8 mouse cellular contexts compared by ENCODE assay signal in the genomic region with DNA sequence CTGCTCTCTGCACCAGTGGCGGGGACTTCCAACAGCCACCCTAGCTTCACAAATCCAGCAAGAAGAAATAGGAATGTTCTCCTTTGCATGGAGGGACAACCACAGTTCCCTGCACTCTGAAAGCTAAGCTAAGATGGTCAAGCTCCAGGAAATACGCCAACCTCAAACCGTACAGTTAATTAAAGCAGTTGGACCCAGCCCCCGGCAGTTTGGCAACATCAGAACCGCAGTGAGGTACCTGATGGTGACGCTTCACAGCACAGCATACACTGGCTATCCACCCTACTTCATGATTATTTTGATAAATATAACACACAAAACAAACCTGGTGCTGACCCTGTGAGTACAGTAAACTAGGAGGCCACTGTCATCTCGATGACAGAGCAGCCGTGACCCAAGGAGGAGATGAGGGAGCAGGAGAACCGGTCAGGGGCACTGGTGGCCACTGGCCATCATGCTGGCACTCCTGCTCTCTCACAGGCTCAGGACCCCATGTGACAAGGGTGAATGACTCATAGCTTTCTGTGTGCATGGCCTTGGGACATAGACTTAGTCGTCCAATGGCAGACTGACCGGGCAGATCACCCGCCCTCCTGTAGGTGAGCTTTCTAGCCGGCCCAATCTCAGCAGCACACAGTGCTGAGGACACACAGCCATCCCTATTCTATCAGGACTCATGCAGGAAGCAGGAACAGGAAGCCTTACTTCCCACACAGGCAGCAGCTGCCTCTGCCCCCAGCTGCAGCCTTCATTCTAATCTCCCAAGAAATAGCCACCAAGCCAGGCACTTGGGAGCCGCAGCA. TPM values are rescaled to one million over a fixed set of nuclear protein-coding genes. Genes with fewer than 3 reads are reported as not detected.
A peak's percentile ranks its signal among the peaks of the same experiment; 100 is the strongest.
DNase-seq lines count a peak whose midpoint lies in the region; ATAC-seq and TF ChIP-seq lines count a peak whose summit lies in the region.

No protein-coding gene starts in this region.

- no peaks in the 10 kb centered on the region for H3K27me3 ChIP-seq in C2C12 (ENCODE audit: control insufficient read depth, insufficient read depth, insufficient read length)
- H3K27me3 ChIP-seq in hindbrain, embryonic 15.5 days, result no peaks in the 10 kb centered on the region
- H3K27me3 ChIP-seq in liver, embryonic 15.5 days, result no peaks in the 10 kb centered on the region

- H3K79me3 ChIP-seq in C2C12 (ENCODE audit: low read depth), result peaks cover 90% of the 10 kb centered on the region

- H3K4me2 ChIP-seq in hindbrain, embryonic 15.5 days, result no peak overlapping the region
- H3K4me2 ChIP-seq in liver, embryonic 15.5 days, result no peak overlapping the region

- H3K79me2 ChIP-seq in C2C12 (ENCODE audit: control insufficient read depth, insufficient read depth), result peaks cover 100% of the 10 kb centered on the region

- DNase-seq in NIH3T3 (ENCODE audit: low read depth), result peak; percentile 57
- DNase-seq in right cerebral cortex, postnatal 10 days (ENCODE audit: low spot score in 2 of 2), result no peak
- no peak for DNase-seq in frontal cortex, postnatal 25 days (ENCODE audit: low spot score in 2 of 2)
- no peak for DNase-seq in spleen, postnatal 14 days (ENCODE audit: low spot score in 2 of 2)

- TF ChIP-seq POLR2A in embryonic fibroblast, embryonic 13.5 days (IDR thresholded peaks at IDR 0.05; ENCODE audit: low read depth, low read length), result no peak

- H3K4me3 ChIP-seq in C2C12 (ENCODE audit: insufficient read depth, poor library complexity, severe bottlenecking), result no peak overlapping the region
- H3K4me3 ChIP-seq in embryonic fibroblast, embryonic 13.5 days (ENCODE audit: insufficient read depth, low read length), result no peak overlapping the region
- H3K4me3 ChIP-seq in hindbrain, embryonic 15.5 days, result no peak overlapping the region
- H3K4me3 ChIP-seq in liver, embryonic 15.5 days (replicated peaks), result no peak overlapping the region

- H3K4me1 ChIP-seq in embryonic fibroblast, embryonic 13.5 days (ENCODE audit: control insufficient read depth, insufficient read depth, low read length), result peaks cover 55% of the 10 kb centered on the region
- H3K4me1 ChIP-seq in hindbrain, embryonic 15.5 days (replicated peaks), result peaks cover 17% of the 10 kb centered on the region
- peaks cover 48% of the 10 kb centered on the region for H3K4me1 ChIP-seq in liver, embryonic 15.5 days (replicated peaks)

- no peak overlapping the region for H3K9ac ChIP-seq in hindbrain, embryonic 15.5 days
- no peak overlapping the region for H3K9ac ChIP-seq in liver, embryonic 15.5 days

- WGBS in hindbrain, embryonic 15.5 days, result 81% methylated on average over 14 of the region's 14 CpGs
- WGBS in liver, embryonic 15.5 days (ENCODE audit: insufficient replicate concordance), result 72% methylated on average over 14 of the region's 14 CpGs

- peak overlapping the region; percentile 52 for H3ac ChIP-seq in C2C12 (ENCODE audit: control insufficient read depth, insufficient read length, low read depth)

- ATAC-seq in hindbrain, embryonic 15.5 days (ENCODE audit: low FRiP score, low read depth), result no peak
- 0 out of 2 replicates have a peak, but pooled peaks have one; percentile 14 for ATAC-seq in liver, embryonic 15.5 days (ENCODE audit: insufficient read depth)

- peak overlapping the region; percentile 95 for H3K27ac ChIP-seq in embryonic fibroblast, embryonic 13.5 days (ENCODE audit: insufficient read depth, low read length)
- H3K27ac ChIP-seq in hindbrain, embryonic 15.5 days (replicated peaks), result peak overlapping the region; percentile 73
- peak overlapping the region; percentile 55 for H3K27ac ChIP-seq in liver, embryonic 15.5 days (replicated peaks)

- H3K9me3 ChIP-seq in hindbrain, embryonic 15.5 days, result no peaks in the 10 kb centered on the region
- H3K9me3 ChIP-seq in liver, embryonic 15.5 days (replicated peaks), result no peaks in the 10 kb centered on the region

- TF ChIP-seq CTCF in C2C12 (IDR thresholded peaks at IDR 0.05; ENCODE audit: control insufficient read depth, insufficient read depth, insufficient read length), result no peak
- no peak for TF ChIP-seq CTCF in embryonic fibroblast, embryonic 13.5 days (IDR thresholded peaks at IDR 0.05; ENCODE audit: borderline replicate concordance, insufficient read depth, low read length)

- peaks cover 83% of the 10 kb centered on the region for H3K36me3 ChIP-seq in C2C12 (ENCODE audit: control insufficient read depth, insufficient read depth)
- H3K36me3 ChIP-seq in hindbrain, embryonic 15.5 days, result no peaks in the 10 kb centered on the region
- H3K36me3 ChIP-seq in liver, embryonic 15.5 days (replicated peaks), result peaks cover 91% of the 10 kb centered on the region

TF ChIP-seq in C2C12, 6 proteins besides CTCF, POLR2A, EP300 and RAD21:
- TF ChIP-seq CEBPB (IDR thresholded peaks at IDR 0.05; ENCODE audit: low read depth) (no peak), USF1 (IDR thresholded peaks at IDR 0.05; ENCODE audit: low read depth) (peak; percentile 88), MAX (IDR thresholded peaks at IDR 0.05) (peak; percentile 71), MYOG (IDR thresholded peaks at IDR 0.05; ENCODE audit: control insufficient read depth, extremely low read depth, insufficient read length) (no peak), MYOD1 (IDR thresholded peaks at IDR 0.05; ENCODE audit: control insufficient read depth, insufficient read length, low read depth) (peak; percentile 51), FOSL1 (IDR thresholded peaks at IDR 0.05; ENCODE audit: insufficient read depth, low read length, poor library complexity, severe bottlenecking) (peak; percentile 66)

RNA-seq across cellular contexts. Expression of a gene that starts 41.0 kb away (rescaled TPM):
- polyA plus RNA-seq in C2C12 (2012; fragmentation: generic; extraction: Trizol), result 0.46 TPM
- 0.58 and 2.6 TPM in 2 replicates for polyA plus RNA-seq in embryonic fibroblast, embryonic 13.5 days (2011; ENCODE audit: insufficient read length, low read depth, missing spikeins)
- 0.22 and 0.25 TPM in 2 replicates for polyA plus RNA-seq in hindbrain, embryonic 15.5 days (2015; fragmentation: Nextera tagmentation; extraction: Ambion mirVana)
- 27.0 and 28.5 TPM in 2 replicates for polyA plus RNA-seq in liver, embryonic 15.5 days (2015; fragmentation: Nextera tagmentation; extraction: Ambion mirVana)

RNA-seq across cellular contexts. Expression of a gene that starts 44.2 kb away (rescaled TPM):
- polyA plus RNA-seq in C2C12 (2012; fragmentation: generic; extraction: Trizol), result 580 TPM
- polyA plus RNA-seq in embryonic fibroblast, embryonic 13.5 days (2011; ENCODE audit: insufficient read length, low read depth, missing spikeins), result 718 and 1,071 TPM in 2 replicates
- 11.8 and 12.0 TPM in 2 replicates for polyA plus RNA-seq in hindbrain, embryonic 15.5 days (2015; fragmentation: Nextera tagmentation; extraction: Ambion mirVana)
- 19.5 and 20.3 TPM in 2 replicates for polyA plus RNA-seq in liver, embryonic 15.5 days (2015; fragmentation: Nextera tagmentation; extraction: Ambion mirVana)

Comparison
In these comparisons a context has a peak if more than half of its experiments do, and no peak if none do; other contexts are left out.
1. RNA of a gene that starts 44.2 kb away (polyA plus RNA-seq): 718 to 1,071 TPM in embryonic fibroblast, embryonic 13.5 days and 580 TPM in C2C12 (single experiment); 19.5 to 20.3 TPM in liver, embryonic 15.5 days and 11.8 to 12.0 TPM in hindbrain, embryonic 15.5 days; every median in the first group is over 10 times any median in the second.
2. Peak in every context shown above with its lines, with median percentiles within 50 percentile points of each other: H3K27ac ChIP-seq.